Mouse (Mus musculus): ENCODE data around the gene E130308A19Rik.
A peak's percentile ranks its signal among the peaks of the same experiment; 100 is the strongest.
"Not testable (repeated sequence)": the region's sequence is repeated elsewhere in the genome, so short reads cannot be mapped to it uniquely, and the experiment has no call there.

E130308A19Rik gene

GRCm38 (mm10) chr4:59789015-59789414, 163.0 kb downstream of the E130308A19Rik start:
- no peak for DNase-seq

- not testable (repeated sequence) for DNase-seq
These were observed 167.6 kb downstream of the E130308A19Rik start for GRCm38 (mm10) chr4:59793626-59794025.

GRCm38 (mm10) chr4:59794116-59794515, 168.1 kb downstream of the E130308A19Rik start:
- DNase-seq = no peak

GRCm38 (mm10) chr4:59795788-59796455, 169.9 kb downstream of the E130308A19Rik start:
- DNase-seq = no peak

- DNase-seq = no peak
These were observed 174.2 kb downstream of the E130308A19Rik start for GRCm38 (mm10) chr4:59800181-59800580.

- DNase-seq = no peak
These were observed 175.5 kb downstream of the E130308A19Rik start, which contains the start of gene Inip for GRCm38 (mm10) chr4:59801489-59801888. Inip (minus strand) TSS chr4:59801589.

GRCm38 (mm10) chr4:59802107-59802506, 176.1 kb downstream of the E130308A19Rik start:
- DNase-seq = no peak

- DNase-seq = no peak
These were observed 176.8 kb downstream of the E130308A19Rik start for GRCm38 (mm10) chr4:59802792-59803191.

- no peak for DNase-seq
These were observed 177.3 kb downstream of the E130308A19Rik start for GRCm38 (mm10) chr4:59803358-59803757.

GRCm38 (mm10) chr4:59804754-59805153, 178.7 kb downstream of the E130308A19Rik start:
- no peak for DNase-seq

- peak; percentile 91 for DNase-seq
These were observed 179.4 kb downstream of the E130308A19Rik start, which contains the start of gene Snx30 for GRCm38 (mm10) chr4:59805181-59805967. Snx30 (plus strand) TSS chr4:59805840.

GRCm38 (mm10) chr4:59805968-59806878, 180.2 kb downstream of the E130308A19Rik start:
- DNase-seq = peak; percentile 50

- DNase-seq = no peak
These were observed 180.8 kb downstream of the E130308A19Rik start for GRCm38 (mm10) chr4:59806879-59807195.

- DNase-seq = no peak
These were observed 181.5 kb downstream of the E130308A19Rik start for GRCm38 (mm10) chr4:59807521-59807920.

GRCm38 (mm10) chr4:59808396-59808795, 182.4 kb downstream of the E130308A19Rik start:
- peak; percentile 50 for DNase-seq
